Mouse (Mus musculus) CH12.LX (cell line): ENCODE data around the gene Fgfr2.

Source experiments
- CHD1 ChIP-seq: IDR thresholded peaks from 2 replicates; pipeline ENCODE4 v1.6.1; 2012; ENCODE audit warnings: low read depth, low read length, improper control_type of control experiment, inconsistent platforms
- CTCF ChIP-seq, 2 experiments: IDR thresholded peaks in 1 of 2; conservative IDR thresholded peaks in 1 of 2; 2 replicates each; pipeline ENCODE4 v1.5.1; 2011 to 2012; ENCODE audit warnings: low read depth in 2 of 2, low read length in 2 of 2, improper control_type of control experiment in 1 of 2, inconsistent platforms in 1 of 2, mild to moderate bottlenecking in 1 of 2, moderate library complexity in 1 of 2
- E2F4 ChIP-seq: IDR thresholded peaks from 2 replicates; pipeline ENCODE4 v1.6.1; 2011; ENCODE audit warnings: low read depth, low read length, improper control_type of control experiment; ENCODE audit not compliant: insufficient replicate concordance
- KAT2A ChIP-seq: IDR thresholded peaks from 2 replicates; pipeline ENCODE4 v1.6.1; 2012; ENCODE audit warnings: low read length, improper control_type of control experiment, inconsistent platforms; ENCODE audit not compliant: insufficient replicate concordance
- MAX ChIP-seq: IDR thresholded peaks from 2 replicates; pipeline ENCODE4 v1.6.1; 2011; ENCODE audit warnings: low read length, improper control_type of control experiment
- MEF2A ChIP-seq: IDR thresholded peaks from 2 replicates; pipeline ENCODE4 v1.6.1; 2014; ENCODE audit warnings: low read depth, mild to moderate bottlenecking, inconsistent platforms, low read length, improper control_type of control experiment, borderline replicate concordance
- MXI1 ChIP-seq: IDR thresholded peaks from 2 replicates; pipeline ENCODE4 v1.6.1; 2011; ENCODE audit warnings: mild to moderate bottlenecking, low read depth, low read length, improper control_type of control experiment
- MYC ChIP-seq: IDR thresholded peaks from 2 replicates; pipeline ENCODE4 v1.6.1; 2011; ENCODE audit warnings: low read depth, mild to moderate bottlenecking, improper control_type of control experiment, low read length
- POLR2A ChIP-seq: IDR thresholded peaks from 2 replicates; pipeline ENCODE4 v1.6.1; 2011; ENCODE audit warnings: low read depth, mild to moderate bottlenecking, improper control_type of control experiment, low read length
- RAD21 ChIP-seq: IDR thresholded peaks from 2 replicates; pipeline ENCODE4 v1.6.1; 2011; ENCODE audit warnings: low read depth, mild to moderate bottlenecking, low read length, improper control_type of control experiment, moderate library complexity
- USF1 ChIP-seq: IDR thresholded peaks from 2 replicates; pipeline ENCODE4 v1.6.1; 2014; ENCODE audit warnings: low read depth, mild to moderate bottlenecking, inconsistent platforms, low read length, improper control_type of control experiment
- USF2 ChIP-seq: conservative IDR thresholded peaks from 2 replicates; pipeline ENCODE4 v1.6.1; 2011; ENCODE audit warnings: low read depth, low read length, improper control_type of control experiment
- ZC3H11A ChIP-seq: IDR thresholded peaks from 2 replicates; pipeline ENCODE4 v1.6.1; 2012; ENCODE audit warnings: low read depth, mild to moderate bottlenecking, inconsistent platforms, low read length, improper control_type of control experiment

DNA sequence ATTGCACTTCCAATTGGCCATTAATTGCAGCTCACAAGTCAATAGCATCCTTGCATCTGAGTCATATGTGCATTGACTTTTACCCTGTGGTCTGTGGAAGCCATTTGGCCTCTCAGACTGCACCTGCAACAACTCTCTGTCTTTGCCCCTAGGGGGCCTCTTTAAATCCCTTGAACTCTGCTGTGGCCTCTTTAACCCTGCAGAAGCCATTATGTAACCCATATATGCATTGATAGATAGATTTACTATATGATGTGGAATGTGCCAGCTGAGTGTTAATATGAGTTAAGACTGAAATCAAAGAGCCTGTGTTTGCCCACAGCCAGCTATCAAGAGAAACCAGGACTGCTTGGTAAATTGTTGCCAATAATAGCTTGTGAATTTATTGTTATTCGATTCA, 924.3 kb downstream of the Fgfr2 start:
- TF ChIP-seq CTCF (conservative IDR thresholded peaks at IDR 0.05 in 1 of 2, IDR thresholded peaks at IDR 0.05 in 1 of 2; ENCODE audit: low read depth in 2 of 2, low read length in 2 of 2) (no peak), ZC3H11A (no peak), MEF2A (no peak), MYC (no peak), MXI1 (no peak), USF1 (no peak), RAD21 (no peak), POLR2A (no peak), CHD1 (no peak), E2F4 (no peak), KAT2A (no peak), USF2 (no peak), MAX (no peak)
